ENCODE assay signal across 8 mouse cellular contexts in the genomic region with DNA sequence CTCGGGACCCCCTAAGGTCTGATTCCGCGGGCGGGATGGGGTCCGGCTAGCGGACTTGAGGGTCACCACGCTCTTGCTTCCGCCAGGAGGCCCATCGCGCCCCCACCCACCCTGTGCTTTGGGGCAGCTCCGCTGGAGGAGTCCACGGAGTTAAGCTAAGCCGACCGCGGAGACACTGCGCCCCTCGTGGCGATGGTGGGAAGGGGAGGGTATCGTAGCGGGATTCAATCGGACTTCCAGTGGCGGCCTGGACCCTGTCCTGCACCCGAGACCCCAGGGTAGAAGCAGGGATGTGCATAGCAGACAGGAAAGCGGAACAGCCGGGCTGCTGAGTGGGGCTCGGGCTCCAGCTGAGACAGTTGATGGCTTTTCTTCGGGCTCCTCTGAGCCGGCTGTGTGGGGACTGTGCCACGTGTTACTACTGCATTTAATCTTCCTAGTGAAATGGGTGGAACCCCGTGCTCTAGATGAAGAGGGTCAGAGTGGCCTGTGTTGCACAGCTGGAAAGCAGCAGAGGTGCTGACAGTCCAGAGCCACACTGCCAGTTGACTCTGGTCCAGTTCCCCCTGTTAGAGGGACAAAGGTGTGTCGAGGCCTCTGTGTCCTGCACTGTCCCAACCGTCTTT. TPM values are rescaled to one million over a fixed set of nuclear protein-coding genes. Genes with fewer than 3 reads are reported as not detected.
A peak's percentile ranks its signal among the peaks of the same experiment; 100 is the strongest.
DNase-seq lines count a peak whose midpoint lies in the region; ATAC-seq lines count a peak whose summit lies in the region.

No protein-coding gene starts in this region.

- peaks cover 15% of the 10 kb centered on the region for H3K4me1 ChIP-seq in hindbrain, embryonic 16.5 days (ENCODE audit: control insufficient read depth, insufficient read depth, low read depth, low read length)
- H3K4me1 ChIP-seq in megakaryocyte, embryonic 14.5 days, result peaks cover 21% of the 10 kb centered on the region

- no peaks in the 10 kb centered on the region for H3K9me3 ChIP-seq in hindbrain, embryonic 16.5 days (ENCODE audit: control insufficient read depth, low read length)
- H3K9me3 ChIP-seq in megakaryocyte, embryonic 14.5 days, result no peaks in the 10 kb centered on the region

- WGBS in hindbrain, embryonic 16.5 days, result 4% methylated on average over 32 of the region's 32 CpGs

- peak; percentile 58 for DNase-seq in WW6 (ENCODE audit: low read depth, low spot score)
- peak; percentile 87 to 89 for DNase-seq in cerebellum, postnatal 25 days
- DNase-seq in gastrocnemius, adult 18-20 months (ENCODE audit: low spot score), result peak; percentile 78
- peak; percentile 60 to 87 for DNase-seq in left cerebral cortex, postnatal 10 days (ENCODE audit: extremely low spot score in 1 of 2, low spot score in 2 of 2)
- DNase-seq in right cerebral cortex, postnatal 10 days (ENCODE audit: low spot score in 2 of 2), result peak; percentile 83 to 87

- H3K9ac ChIP-seq in hindbrain, embryonic 16.5 days (ENCODE audit: low read depth, low read length), result peak overlapping the region; percentile 75

- peak overlapping the region; percentile 99 for H3K4me2 ChIP-seq in hindbrain, embryonic 16.5 days (ENCODE audit: low read length)

- no peaks in the 10 kb centered on the region for H3K36me3 ChIP-seq in hindbrain, embryonic 16.5 days (ENCODE audit: control insufficient read depth, insufficient read depth, low read length)
- no peaks in the 10 kb centered on the region for H3K36me3 ChIP-seq in megakaryocyte, embryonic 14.5 days (replicated peaks; ENCODE audit: low read length)

- peaks cover 22% of the 10 kb centered on the region for H3K27me3 ChIP-seq in hindbrain, embryonic 16.5 days (replicated peaks; ENCODE audit: control insufficient read depth, insufficient read depth, low read length)
- peaks cover 99% of the 10 kb centered on the region for H3K27me3 ChIP-seq in megakaryocyte, embryonic 14.5 days (replicated peaks)

- peak; percentile 60 for ATAC-seq in hindbrain, embryonic 16.5 days
- ATAC-seq in erythroid progenitor cell, adult 5-6 weeks (replicated peaks; ENCODE audit: low FRiP score, poor library complexity, severe bottlenecking), result no peak

- intact Hi-C loops in left cerebral cortex, postnatal 10 days (cut with DNase I), result loop anchor here (5.0 kb wide), 1 partner anchor 239 kb away; no protein-coding TSS in a partner anchor

- H3K4me3 ChIP-seq in hindbrain, embryonic 16.5 days (ENCODE audit: low read length), result peak overlapping the region; percentile 65
- H3K4me3 ChIP-seq in megakaryocyte, embryonic 14.5 days (replicated peaks), result peak overlapping the region; percentile 89

- H3K27ac ChIP-seq in hindbrain, embryonic 16.5 days (ENCODE audit: low read depth, low read length), result no peak overlapping the region; the same call in 1 of the 2 replicates

RNA-seq across cellular contexts. Expression of a gene that starts 51.1 kb away (rescaled TPM):
- total RNA-seq in gastrocnemius, adult 18-20 months (2021), result 1 to 10 TPM; 6.6 to 7.5 TPM
- 0.75 and 1.2 TPM in 2 replicates for polyA plus RNA-seq in hindbrain, embryonic 16.5 days (2015; fragmentation: Nextera tagmentation; extraction: Ambion mirVana)
- total RNA-seq in left cerebral cortex, postnatal 10 days (2021), result 10 to 100 TPM; 14.1 to 15.6 TPM
- 1,238 and 3,030 TPM in 2 replicates for polyA plus RNA-seq in megakaryocyte, embryonic 14.5 days (2012; ENCODE audit: insufficient read depth, low replicate concordance)
- 176 and 254 TPM in 2 replicates for total RNA-seq in erythroid progenitor cell, adult 5-6 weeks (2015; ENCODE audit: low replicate concordance)
- 303 and 467 TPM in 2 replicates for total RNA-seq in erythroid progenitor cell, adult 5-6 weeks (2017; ENCODE audit: low replicate concordance)

Comparison
In these comparisons a context has a peak if more than half of its experiments do, and no peak if none do; other contexts are left out.
1. RNA of a gene that starts 51.1 kb away (total RNA-seq): 176 to 467 TPM in erythroid progenitor cell, adult 5-6 weeks; 14.1 to 15.6 TPM in left cerebral cortex, postnatal 10 days and 6.6 to 7.5 TPM in gastrocnemius, adult 18-20 months; every median in the first group is over 10 times any median in the second.
2. Peak in every context shown above with its lines, with median percentiles within 50 percentile points of each other: DNase-seq.